Mouse (Mus musculus): ENCODE results near the gene Acbd3. TPM values are rescaled to one million over a fixed set of nuclear protein-coding genes. Genes with fewer than 3 reads are reported as not detected.
A peak's percentile ranks its signal among the peaks of the same experiment; 100 is the strongest.

Acbd3 gene
- polyA plus RNA-seq, 1 experiment from 2014 or later: 24.9 TPM

DNA sequence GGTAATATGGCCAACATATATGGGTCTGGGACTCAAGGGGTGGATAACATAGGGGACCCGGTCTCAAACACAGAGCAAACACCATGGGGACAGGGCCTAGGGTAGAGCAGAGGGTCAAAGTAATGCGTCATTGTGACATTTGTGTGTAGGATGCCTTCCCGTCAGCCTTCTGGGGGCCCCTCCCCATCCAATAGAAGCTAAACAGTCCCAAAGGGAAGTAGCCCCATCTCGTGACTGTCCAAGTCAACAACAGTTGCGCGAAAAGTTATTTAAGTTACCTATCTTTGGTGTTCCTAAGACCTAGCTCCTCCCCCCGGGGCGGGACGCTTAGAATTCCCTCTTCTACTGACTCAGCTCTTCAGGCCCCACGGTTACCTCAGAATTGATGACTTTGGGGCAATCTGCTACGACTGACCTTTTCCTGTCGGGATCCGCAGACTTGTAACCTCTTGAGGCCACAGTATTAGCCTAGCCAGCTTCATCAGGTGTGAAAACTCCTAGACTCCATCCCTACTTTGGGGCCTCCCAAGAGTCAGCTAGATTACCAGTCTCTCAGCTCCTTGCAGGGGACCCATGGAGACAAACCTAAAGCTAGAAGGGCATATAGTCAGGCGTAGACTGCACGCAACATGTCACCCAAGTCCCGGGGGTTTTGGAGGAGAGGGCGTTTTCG is 67.7 kb downstream of the Acbd3 start:
- no peaks in the 10 kb centered on the region for H3K36me3 ChIP-seq
- H3K4me3 ChIP-seq: peak overlapping the region; percentile 36
- WGBS: 12% methylated on average over 18 of the region's 18 CpGs
- H3K27me3 ChIP-seq: 0 out of 2 replicates have a peak, but pooled peaks cover 11% of the 10 kb centered on the region
- H3K4me2 ChIP-seq: peak overlapping the region; percentile 63
- no peak overlapping the region for H3K27ac ChIP-seq
- H3K4me1 ChIP-seq (replicated peaks): peaks cover 13% of the 10 kb centered on the region
- peak; percentile 37 for ATAC-seq (ENCODE audit: low FRiP score)
- H3K9ac ChIP-seq: peak overlapping the region; percentile 46
- no peaks in the 10 kb centered on the region for H3K9me3 ChIP-seq

DNA sequence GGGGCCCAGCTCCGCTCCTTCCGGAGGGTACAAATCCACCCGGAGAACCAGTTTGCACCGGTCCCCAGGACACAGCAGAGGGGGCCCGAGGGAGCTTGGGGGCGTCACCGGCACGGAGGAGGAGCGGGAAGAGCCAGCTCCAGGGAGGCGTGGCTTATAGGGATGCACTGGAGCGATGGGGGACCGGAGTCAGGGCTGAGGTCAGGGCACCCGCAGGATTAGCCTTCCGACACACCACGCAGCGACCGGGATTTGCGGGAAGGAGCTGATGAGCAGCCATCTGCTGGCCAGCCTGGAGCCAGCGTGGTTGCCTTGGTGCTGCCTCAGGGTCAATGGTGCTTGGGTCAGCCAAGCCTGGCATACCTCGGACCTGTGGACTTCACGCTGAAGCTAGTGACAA is 68.3 kb downstream of the Acbd3 start:
- H3K27me3 ChIP-seq: 0 out of 2 replicates have a peak, but pooled peaks cover 11% of the 10 kb centered on the region
- H3K4me3 ChIP-seq: peak overlapping the region; percentile 36
- no peaks in the 10 kb centered on the region for H3K36me3 ChIP-seq
- WGBS: 1% methylated on average over 21 of the region's 21 CpGs
- H3K4me2 ChIP-seq: peak overlapping the region; percentile 63
- peak; percentile 80 for ATAC-seq (ENCODE audit: low FRiP score)
- H3K27ac ChIP-seq: no peak overlapping the region
- H3K9me3 ChIP-seq: no peaks in the 10 kb centered on the region
- peaks cover 13% of the 10 kb centered on the region for H3K4me1 ChIP-seq (replicated peaks)
- peak overlapping the region; percentile 46 for H3K9ac ChIP-seq

GRCm38 (mm10) chr1:180798660-180799059 is 72.8 kb downstream of the Acbd3 start:
- Histone ChIP-seq H3K27me3 (0 out of 2 replicates have a peak, but pooled peaks cover under 1% of the 10 kb centered on the region), H3K4me2 (no peak overlapping the region), H3K36me3 (peaks cover 30% of the 10 kb centered on the region), H3K4me3 (no peak overlapping the region), H3K9ac (no peak overlapping the region), H3K4me1 (replicated peaks) (peaks cover 9% of the 10 kb centered on the region), H3K27ac (no peak overlapping the region), H3K9me3 (no peaks in the 10 kb centered on the region)
- 94% methylated on average over 5 of the region's 5 CpGs for WGBS
- no peak for ATAC-seq (ENCODE audit: low FRiP score)

DNA sequence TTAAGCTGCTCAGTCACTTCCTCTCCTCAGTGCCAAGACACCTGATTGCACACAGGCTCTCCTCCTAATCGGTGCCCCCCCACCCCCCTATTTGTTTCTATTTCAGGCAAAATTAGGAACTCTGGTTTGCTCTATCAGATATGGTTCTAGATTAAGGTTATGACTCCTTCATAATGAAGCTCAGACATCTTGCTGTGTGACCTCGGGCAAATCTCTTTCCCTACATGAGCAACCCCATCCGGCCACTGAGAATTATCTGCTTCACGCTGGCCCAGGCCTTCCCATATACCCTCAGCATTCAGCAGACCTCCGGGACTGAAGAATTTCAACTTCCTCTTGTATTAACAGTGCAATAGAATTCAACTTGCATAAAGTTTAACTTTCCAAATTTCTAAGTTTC is 73.4 kb downstream of the Acbd3 start:
- 86% methylated on average over 5 of the region's 5 CpGs for WGBS

GRCm38 (mm10) chr1:180800022-180800421 is 74.2 kb downstream of the Acbd3 start:
- Histone ChIP-seq H3K27me3 (no peaks in the 10 kb centered on the region), H3K27ac (no peak overlapping the region), H3K9me3 (no peaks in the 10 kb centered on the region), H3K4me2 (no peak overlapping the region), H3K36me3 (peaks cover 44% of the 10 kb centered on the region), H3K9ac (no peak overlapping the region), H3K4me1 (replicated peaks) (peaks cover under 1% of the 10 kb centered on the region; the same call in 1 of the 2 replicates), H3K4me3 (no peak overlapping the region)
- WGBS: 96% methylated on average over 5 of the region's 5 CpGs
- no peak for ATAC-seq (ENCODE audit: low FRiP score)

More for the DNA sequence above, 73.4 kb downstream of the Acbd3 start:
- Histone ChIP-seq H3K4me3 (no peak overlapping the region), H3K36me3 (peaks cover 36% of the 10 kb centered on the region), H3K4me1 (replicated peaks) (peaks cover 3% of the 10 kb centered on the region), H3K27me3 (no peaks in the 10 kb centered on the region), H3K9me3 (no peaks in the 10 kb centered on the region), H3K9ac (no peak overlapping the region), H3K27ac (no peak overlapping the region), H3K4me2 (no peak overlapping the region)
- ATAC-seq (ENCODE audit: low FRiP score): no peak

GRCm38 (mm10) chr1:180800814-180801213 is 75.0 kb downstream of the Acbd3 start:
- Histone ChIP-seq H3K27ac (no peak overlapping the region), H3K4me3 (no peak overlapping the region), H3K36me3 (peaks cover 52% of the 10 kb centered on the region), H3K27me3 (no peaks in the 10 kb centered on the region), H3K9me3 (no peaks in the 10 kb centered on the region), H3K4me2 (no peak overlapping the region), H3K9ac (no peak overlapping the region), H3K4me1 (replicated peaks) (peaks cover 5% of the 10 kb centered on the region; the same call in 1 of the 2 replicates)
- ATAC-seq (ENCODE audit: low FRiP score): no peak
- WGBS: 61% methylated on average over 2 of the region's 2 CpGs

- no peaks in the 10 kb centered on the region for H3K9me3 ChIP-seq
- peaks cover 9% of the 10 kb centered on the region for H3K4me1 ChIP-seq (replicated peaks)
- H3K27me3 ChIP-seq: no peaks in the 10 kb centered on the region
- H3K27ac ChIP-seq: no peak overlapping the region
- peaks cover 59% of the 10 kb centered on the region for H3K36me3 ChIP-seq
- H3K9ac ChIP-seq: no peak overlapping the region
- no peak for ATAC-seq (ENCODE audit: low FRiP score)
- no peak overlapping the region for H3K4me2 ChIP-seq
- whole genome bisulfite sequencing: 86% methylated on average over 3 of the region's 3 CpGs
- no peak overlapping the region for H3K4me3 ChIP-seq
Observed at GRCm38 (mm10) chr1:180801466-180801994, 75.7 kb downstream of the Acbd3 start.

Other genes with a start within 250 kb of the Acbd3 start
- 4.3 and 5.1 TPM in 2 replicates for gene Stum, start 242.5 kb upstream of the Acbd3 start, polyA plus RNA-seq (2015; fragmentation: Nextera tagmentation; extraction: Ambion mirVana)
- 113 and 120 TPM in 2 replicates for gene Parp1, start 157.1 kb upstream of the Acbd3 start, polyA plus RNA-seq (2015; fragmentation: Nextera tagmentation; extraction: Ambion mirVana)
- gene Lin9, start 84.9 kb upstream of the Acbd3 start, polyA plus RNA-seq (2015; fragmentation: Nextera tagmentation; extraction: Ambion mirVana): 12.2 and 13.8 TPM in 2 replicates
- gene Mixl1, start 29.0 kb upstream of the Acbd3 start, polyA plus RNA-seq (2015; fragmentation: Nextera tagmentation; extraction: Ambion mirVana): 0.08 TPM in 1 of 2 replicates, not detected in the other
- gene H3f3a, start 87.9 kb downstream of the Acbd3 start, polyA plus RNA-seq (2015; fragmentation: Nextera tagmentation; extraction: Ambion mirVana): 3,757 and 3,885 TPM in 2 replicates
- 29.6 and 31.6 TPM in 2 replicates for gene Sde2, start 125.1 kb downstream of the Acbd3 start, polyA plus RNA-seq (2015; fragmentation: Nextera tagmentation; extraction: Ambion mirVana)
- gene Lefty2, start 167.1 kb downstream of the Acbd3 start, polyA plus RNA-seq (2015; fragmentation: Nextera tagmentation; extraction: Ambion mirVana): 0.26 and 0.63 TPM in 2 replicates
- gene Pycr2, start 178.2 kb downstream of the Acbd3 start, polyA plus RNA-seq (2015; fragmentation: Nextera tagmentation; extraction: Ambion mirVana): 74.1 and 78.7 TPM in 2 replicates
- 0.23 and 0.58 TPM in 2 replicates for gene Lefty1, start 209.0 kb downstream of the Acbd3 start, polyA plus RNA-seq (2015; fragmentation: Nextera tagmentation; extraction: Ambion mirVana)
- 1.5 and 1.8 TPM in 2 replicates for gene Tmem63a, start 216.3 kb downstream of the Acbd3 start, polyA plus RNA-seq (2015; fragmentation: Nextera tagmentation; extraction: Ambion mirVana)